Mouse (Mus musculus): ENCODE results near the gene Gm20547. TPM values are rescaled to one million over a fixed set of nuclear protein-coding genes. Genes with fewer than 3 reads are reported as not detected.
A peak's percentile ranks its signal among the peaks of the same experiment; 100 is the strongest.

Gene Gm20547
- polyA plus RNA-seq, 1 experiment from 2014 or later: not detected

Small RNAs within 50 kb of the gene (microRNA-seq; reads per million reads assigned to microRNA genes)
- gene Mir6970 (not detected), gene Mir6971 (3.6 reads per million, percentile 20 among the genes with 10 or more reads in this experiment), gene Mir6972 (not detected)

Other genes starting within 250 kb of the Gm20547 start
- gene Fkbpl, start 237.3 kb downstream of the Gm20547 start, polyA plus RNA-seq (2015; fragmentation: Nextera tagmentation; extraction: Ambion mirVana): 13.1 and 14.4 TPM in 2 replicates
- gene Atf6b, start 234.9 kb downstream of the Gm20547 start, polyA plus RNA-seq (2015; fragmentation: Nextera tagmentation; extraction: Ambion mirVana): 73.5 and 78.0 TPM in 2 replicates
- gene Tnxb, start 211.5 kb downstream of the Gm20547 start, polyA plus RNA-seq (2015; fragmentation: Nextera tagmentation; extraction: Ambion mirVana): 1.3 and 1.8 TPM in 2 replicates
- 0.89 and 0.99 TPM in 2 replicates for gene C4b, start 138.2 kb downstream of the Gm20547 start, polyA plus RNA-seq (2015; fragmentation: Nextera tagmentation; extraction: Ambion mirVana)
- gene Cyp21a1, start 77.5 kb downstream of the Gm20547 start, polyA plus RNA-seq (2015; fragmentation: Nextera tagmentation; extraction: Ambion mirVana): 0.21 and 6.9 TPM in 2 replicates
- 23.8 and 25.8 TPM in 2 replicates for gene Stk19, start 45.1 kb downstream of the Gm20547 start, polyA plus RNA-seq (2015; fragmentation: Nextera tagmentation; extraction: Ambion mirVana)
- 48.9 and 53.3 TPM in 2 replicates for gene Dxo, start 45.0 kb downstream of the Gm20547 start, polyA plus RNA-seq (2015; fragmentation: Nextera tagmentation; extraction: Ambion mirVana)
- gene Skiv2l, start 31.8 kb downstream of the Gm20547 start, polyA plus RNA-seq (2015; fragmentation: Nextera tagmentation; extraction: Ambion mirVana): 45.0 and 48.1 TPM in 2 replicates
- 89.5 and 96.4 TPM in 2 replicates for gene Nelfe, start 31.7 kb downstream of the Gm20547 start, polyA plus RNA-seq (2015; fragmentation: Nextera tagmentation; extraction: Ambion mirVana)
- 27.8 and 28.9 TPM in 2 replicates for gene Cfb, start 19.5 kb downstream of the Gm20547 start, polyA plus RNA-seq (2015; fragmentation: Nextera tagmentation; extraction: Ambion mirVana)
- 1.0 and 1.1 TPM in 2 replicates for gene Zbtb12, start 2.6 kb downstream of the Gm20547 start, polyA plus RNA-seq (2015; fragmentation: Nextera tagmentation; extraction: Ambion mirVana)
- gene C2, start 16.2 kb upstream of the Gm20547 start, polyA plus RNA-seq (2015; fragmentation: Nextera tagmentation; extraction: Ambion mirVana): 4.4 and 5.5 TPM in 2 replicates
- 61.0 and 61.1 TPM in 2 replicates for gene Ehmt2, start 16.4 kb upstream of the Gm20547 start, polyA plus RNA-seq (2015; fragmentation: Nextera tagmentation; extraction: Ambion mirVana)
- gene Slc44a4, start 32.4 kb upstream of the Gm20547 start, polyA plus RNA-seq (2015; fragmentation: Nextera tagmentation; extraction: Ambion mirVana): 19.3 and 21.1 TPM in 2 replicates
- 36.7 and 40.6 TPM in 2 replicates for gene Neu1, start 49.2 kb upstream of the Gm20547 start, polyA plus RNA-seq (2015; fragmentation: Nextera tagmentation; extraction: Ambion mirVana)
- 0.94 and 1.4 TPM in 2 replicates for gene Hspa1b, start 77.2 kb upstream of the Gm20547 start, polyA plus RNA-seq (2015; fragmentation: Nextera tagmentation; extraction: Ambion mirVana)
- 0.27 TPM in 1 of 2 replicates, not detected in the other for gene Gm20481, start 87.9 kb upstream of the Gm20547 start, polyA plus RNA-seq (2015; fragmentation: Nextera tagmentation; extraction: Ambion mirVana)
- gene Hspa1a, start 90.1 kb upstream of the Gm20547 start, polyA plus RNA-seq (2015; fragmentation: Nextera tagmentation; extraction: Ambion mirVana): 13.7 and 16.3 TPM in 2 replicates
- 0.96 and 1.4 TPM in 2 replicates for gene Hspa1l, start 90.7 kb upstream of the Gm20547 start, polyA plus RNA-seq (2015; fragmentation: Nextera tagmentation; extraction: Ambion mirVana)
- gene Lsm2, start 99.8 kb upstream of the Gm20547 start, polyA plus RNA-seq (2015; fragmentation: Nextera tagmentation; extraction: Ambion mirVana): 145 and 146 TPM in 2 replicates
- 81.1 and 82.1 TPM in 2 replicates for gene Vars, start 118.9 kb upstream of the Gm20547 start, polyA plus RNA-seq (2015; fragmentation: Nextera tagmentation; extraction: Ambion mirVana)
- gene Vwa7, start 134.5 kb upstream of the Gm20547 start, polyA plus RNA-seq (2015; fragmentation: Nextera tagmentation; extraction: Ambion mirVana): 0.26 and 0.42 TPM in 2 replicates
- 14.2 and 14.3 TPM in 2 replicates for gene Sapcd1, start 146.0 kb upstream of the Gm20547 start, polyA plus RNA-seq (2015; fragmentation: Nextera tagmentation; extraction: Ambion mirVana)
- gene Msh5, start 164.7 kb upstream of the Gm20547 start, polyA plus RNA-seq (2015; fragmentation: Nextera tagmentation; extraction: Ambion mirVana): 3.9 and 4.2 TPM in 2 replicates
- 396 and 441 TPM in 2 replicates for gene Clic1, start 167.9 kb upstream of the Gm20547 start, polyA plus RNA-seq (2015; fragmentation: Nextera tagmentation; extraction: Ambion mirVana)
- gene Ddah2, start 177.0 kb upstream of the Gm20547 start, polyA plus RNA-seq (2015; fragmentation: Nextera tagmentation; extraction: Ambion mirVana): 190 and 193 TPM in 2 replicates
- 50.6 and 109 TPM in 2 replicates for gene Ly6g6c, start 183.3 kb upstream of the Gm20547 start, polyA plus RNA-seq (2015; fragmentation: Nextera tagmentation; extraction: Ambion mirVana)
- gene Mpig6b, start 184.1 kb upstream of the Gm20547 start, polyA plus RNA-seq (2015; fragmentation: Nextera tagmentation; extraction: Ambion mirVana): 0.48 and 1.0 TPM in 2 replicates
- 32.3 and 49.2 TPM in 2 replicates for gene Ly6g6e, start 194.9 kb upstream of the Gm20547 start, polyA plus RNA-seq (2015; fragmentation: Nextera tagmentation; extraction: Ambion mirVana)
- gene Ly6g6d, start 196.0 kb upstream of the Gm20547 start, polyA plus RNA-seq (2015; fragmentation: Nextera tagmentation; extraction: Ambion mirVana): 3.2 and 4.1 TPM in 2 replicates
- 0.46 and 0.54 TPM in 2 replicates for gene Ly6g6f, start 203.6 kb upstream of the Gm20547 start, polyA plus RNA-seq (2015; fragmentation: Nextera tagmentation; extraction: Ambion mirVana)
- gene Abhd16a, start 207.2 kb upstream of the Gm20547 start, polyA plus RNA-seq (2015; fragmentation: Nextera tagmentation; extraction: Ambion mirVana): 95.8 and 97.9 TPM in 2 replicates
- not detected in 2 replicates for gene Ly6g5c, start 226.2 kb upstream of the Gm20547 start, polyA plus RNA-seq (2015; fragmentation: Nextera tagmentation; extraction: Ambion mirVana)
- gene Ly6g5b, start 233.4 kb upstream of the Gm20547 start, polyA plus RNA-seq (2015; fragmentation: Nextera tagmentation; extraction: Ambion mirVana): 0.53 and 0.89 TPM in 2 replicates
- 18.1 and 19.4 TPM in 2 replicates for gene Gpank1, start 239.4 kb upstream of the Gm20547 start, polyA plus RNA-seq (2015; fragmentation: Nextera tagmentation; extraction: Ambion mirVana)
- 245 and 269 TPM in 2 replicates for gene Csnk2b, start 240.0 kb upstream of the Gm20547 start, polyA plus RNA-seq (2015; fragmentation: Nextera tagmentation; extraction: Ambion mirVana)
- 11.7 and 14.2 TPM in 2 replicates for gene D17H6S53E, start 244.3 kb upstream of the Gm20547 start, polyA plus RNA-seq (2015; fragmentation: Nextera tagmentation; extraction: Ambion mirVana)